Mouse (Mus musculus): Measurements from ENCODE around the gene Slc22a17.

DNA sequence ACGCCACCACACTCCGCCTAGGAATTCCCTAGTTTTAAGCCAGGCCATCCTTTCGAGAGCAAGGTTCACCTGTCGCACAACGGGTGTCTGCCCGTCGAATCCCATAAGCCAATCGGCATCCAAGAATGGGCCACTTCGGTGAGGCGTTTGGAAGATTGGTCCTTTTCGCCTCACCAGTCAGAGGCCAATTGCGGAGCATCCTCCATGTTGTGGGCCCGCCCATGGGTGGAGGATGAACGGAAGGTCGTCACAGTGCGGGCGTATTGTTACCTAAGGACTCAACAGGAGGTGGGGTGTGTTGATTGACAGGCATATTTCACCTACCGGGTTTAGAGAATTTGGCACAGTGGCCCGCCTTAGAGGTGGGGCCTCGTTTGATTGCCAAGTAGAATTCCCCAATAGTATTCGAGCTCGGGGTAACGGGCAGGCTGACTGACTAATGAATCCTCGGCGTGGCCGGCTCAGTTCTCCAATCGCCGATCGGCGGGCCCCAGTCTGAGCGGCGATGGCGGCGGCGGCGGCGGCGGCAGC is 19.2 kb downstream of the Slc22a17 start:
- no peak for TF ChIP-seq CTCF (IDR thresholded peaks at IDR 0.05; ENCODE audit: extremely low read depth, insufficient read length, insufficient replicate concordance, low read depth, low read length)
- peak; percentile 61; the same call in 1 of the 2 replicates for TF ChIP-seq POLR2A (IDR thresholded peaks at IDR 0.05; ENCODE audit: low read depth, low read length)
